Mouse (Mus musculus) 416B (cell line): ENCODE data around the gene Prss30.

Experiments used
- DNase-seq: peaks from one replicate; pipeline ENCODE4 v3.0.0; 2011; ENCODE audit warnings: low read depth

The Prss30 gene

GRCm38 (mm10) chr17:23980297-23980909, at the start of gene Prss30:
TSS of gene Prss30 (minus strand) at chr17:23980566.
- no peak for DNase-seq

GRCm38 (mm10) chr17:24029477-24029876, 49.1 kb upstream of the Prss30 start:
- no peak for DNase-seq

GRCm38 (mm10) chr17:24021375-24022199, 41.2 kb upstream of the Prss30 start:
- no peak for DNase-seq

GRCm38 (mm10) chr17:24020696-24021095, 40.3 kb upstream of the Prss30 start:
- DNase-seq, result no peak

- DNase-seq, result peak; percentile 50
These were observed 35.4 kb upstream of the Prss30 start for GRCm38 (mm10) chr17:24015727-24016126.

- DNase-seq, result no peak
These were observed 34.1 kb upstream of the Prss30 start for GRCm38 (mm10) chr17:24014433-24014965.

- peak; percentile 19 for DNase-seq
These were observed 32.6 kb upstream of the Prss30 start for GRCm38 (mm10) chr17:24012921-24013320.

- DNase-seq, result peak; percentile 35
These were observed 29.3 kb upstream of the Prss30 start for GRCm38 (mm10) chr17:24009617-24010016.

- DNase-seq, result no peak
These were observed 27.7 kb upstream of the Prss30 start for GRCm38 (mm10) chr17:24008105-24008504.

- peak; percentile 94 for DNase-seq
These were observed 27.0 kb upstream of the Prss30 start for GRCm38 (mm10) chr17:24007391-24007790.

- peak; percentile 88 for DNase-seq
These were observed 26.6 kb upstream of the Prss30 start for GRCm38 (mm10) chr17:24006930-24007329.

GRCm38 (mm10) chr17:24005049-24005448, 24.7 kb upstream of the Prss30 start:
- DNase-seq, result no peak

- no peak for DNase-seq
These were observed 23.8 kb upstream of the Prss30 start for GRCm38 (mm10) chr17:24004071-24004665.

GRCm38 (mm10) chr17:24000404-24000803, 20.0 kb upstream of the Prss30 start:
- peak; percentile 88 for DNase-seq

GRCm38 (mm10) chr17:23998383-23998782, 18.0 kb upstream of the Prss30 start:
- peak; percentile 88 for DNase-seq

GRCm38 (mm10) chr17:23997901-23998300, 17.5 kb upstream of the Prss30 start, which contains the start of gene Prss22:
TSS of gene Prss22 (minus strand) at chr17:23998100.
- no peak for DNase-seq

GRCm38 (mm10) chr17:23995421-23995820, 15.1 kb upstream of the Prss30 start:
- DNase-seq, result no peak

- DNase-seq, result no peak
These were observed 14.3 kb upstream of the Prss30 start for GRCm38 (mm10) chr17:23994667-23995066.

GRCm38 (mm10) chr17:23993559-23994428, 13.4 kb upstream of the Prss30 start:
- DNase-seq, result peak; percentile 94

- DNase-seq, result no peak
These were observed 12.6 kb upstream of the Prss30 start for GRCm38 (mm10) chr17:23992789-23993553.

- no peak for DNase-seq
These were observed 9.4 kb upstream of the Prss30 start for GRCm38 (mm10) chr17:23989802-23990201.
